Mouse (Mus musculus) midbrain, postnatal 0 days (tissue): ENCODE results near the gene AC161166.1. TPM values are rescaled to one million over a fixed set of nuclear protein-coding genes. Genes with fewer than 3 reads are reported as not detected.
"Not testable (repeated sequence)": the region's sequence is repeated elsewhere in the genome, so short reads cannot be mapped to it uniquely, and the experiment has no call there.

Experiments used
- ATAC-seq: fragments of 200-750 bp; cut with Nextera tagmentation; 2 replicates; pipeline ENCODE4 v1.8.0; 2017; ENCODE audit warnings: moderate number of reproducible peaks, mild to moderate bottlenecking, moderate TSS enrichment, moderate library complexity; ENCODE audit not compliant: low FRiP score
- DNase-seq: peaks from one replicate; pipeline ENCODE4 v3.0.0-alpha.2; 2015; ENCODE audit warnings: low spot score
- H3K27ac ChIP-seq: fragments of 300-500 bp; sonication (generic); 2 replicates; pipeline ENCODE4 v1.5.1; 2014; ENCODE audit warnings: low read depth, mild to moderate bottlenecking, low read length, mixed read lengths
- H3K27me3 ChIP-seq: fragments of 300-500 bp; sonication (generic); 2 replicates; pipeline ENCODE4 v1.6.1; 2014; ENCODE audit warnings: low read length, control low read depth, mixed read lengths; ENCODE audit not compliant: insufficient read depth
- H3K36me3 ChIP-seq: fragments of 300-500 bp; sonication (generic); 2 replicates; pipeline ENCODE4 v1.6.1; 2014; ENCODE audit warnings: low read length, control low read depth, mixed read lengths; ENCODE audit not compliant: insufficient read depth
- H3K4me1 ChIP-seq: fragments of 300-500 bp; sonication (generic); 2 replicates; pipeline ENCODE4 v1.6.1; 2014; ENCODE audit warnings: mild to moderate bottlenecking, control low read depth, antibody characterized with exemption, low read length, mixed read lengths; ENCODE audit not compliant: insufficient read depth
- H3K4me2 ChIP-seq: fragments of 300-500 bp; sonication (generic); 2 replicates; pipeline ENCODE4 v1.6.1; 2014; ENCODE audit warnings: low read depth, mild to moderate bottlenecking, low read length, mixed read lengths; ENCODE audit not compliant: poor library complexity, severe bottlenecking
- H3K4me3 ChIP-seq: fragments of 300-500 bp; sonication (generic); 2 replicates; pipeline ENCODE4 v1.5.1; 2014; ENCODE audit warnings: low read depth, mild to moderate bottlenecking, low read length, moderate library complexity
- H3K9ac ChIP-seq: fragments of 300-500 bp; sonication (generic); replicated peaks from 2 replicates; pipeline ENCODE4 v1.6.1; 2014; ENCODE audit warnings: mild to moderate bottlenecking, low read length, moderate library complexity, mixed read lengths; ENCODE audit not compliant: poor library complexity, severe bottlenecking
- H3K9me3 ChIP-seq: fragments of 300-500 bp; sonication (generic); 2 replicates; pipeline ENCODE4 v1.6.1; 2016; ENCODE audit warnings: low read length, control low read depth
- CTCF ChIP-seq: IDR thresholded peaks from 2 replicates; pipeline ENCODE4 v1.5.1; 2016; ENCODE audit warnings: antibody characterized with exemption, mild to moderate bottlenecking
- WGBS: fragments of 180-500 bp; shearing (Covaris S2); extraction: QIAGEN DNeasy Blood & Tissue Kit; methylation state at CpG from one replicate; pipeline ENCODE4 v1.1.7; 2014; 5-methylcytosine and 5-hydroxymethylcytosine counted together
- polyA plus RNA-seq: library from polyadenylated mRNA; unstranded; fragments of >200 nt; fragmentation: Nextera tagmentation; extraction: Ambion mirVana; gene quantifications from 2 replicates; pipeline ENCODE4 v1.2.1, GENCODE M21; 2015
- total RNA-seq: library from RNA; depleted of rRNA; stranded (reverse); fragments of >200 nt; gene quantifications from 2 replicates; pipeline ENCODE4 v1.2.3, GENCODE M21; 2014

The AC161166.1 gene
- total and polyA plus RNA-seq, 2 experiments from 2014 or later: 0.78 TPM; not detected in 1

- Histone ChIP-seq H3K4me3 (peak overlapping the region; percentile 25; the same call in 1 of the 2 replicates), H3K36me3 (no peaks in the 10 kb centered on the region; the same call in 1 of the 2 replicates), H3K9me3 (no peaks in the 10 kb centered on the region), H3K27me3 (no peaks in the 10 kb centered on the region), H3K4me2 (peak overlapping the region; percentile 75), H3K4me1 (peaks cover 30% of the 10 kb centered on the region), H3K9ac (peak overlapping the region; percentile 62; the same call in 1 of the 2 replicates), H3K27ac (peak overlapping the region; percentile 71)
- 30% methylated on average over 3 of the region's 3 CpGs for WGBS
- ATAC-seq (no peak), DNase-seq (peak; percentile 57)
- TF ChIP-seq CTCF: no peak
These were observed 24.9 kb downstream of the AC161166.1 start for GRCm38 (mm10) chr7:24487403-24487802.

- TF ChIP-seq CTCF: no peak
- no peaks in the 10 kb centered on the region for H3K27me3 ChIP-seq
- H3K27ac ChIP-seq: peak overlapping the region; percentile 71
- WGBS: 34% methylated on average over 9 of the region's 9 CpGs
- no peaks in the 10 kb centered on the region; the same call in 1 of the 2 replicates for H3K36me3 ChIP-seq
- H3K4me2 ChIP-seq: peak overlapping the region; percentile 75
- peaks cover 30% of the 10 kb centered on the region for H3K4me1 ChIP-seq
- ATAC-seq (peak; percentile 45), DNase-seq (peak; percentile 46)
- H3K4me3 ChIP-seq: peak overlapping the region; percentile 25
- no peaks in the 10 kb centered on the region for H3K9me3 ChIP-seq
- H3K9ac ChIP-seq: peak overlapping the region; percentile 62
These were observed 25.6 kb downstream of the AC161166.1 start for GRCm38 (mm10) chr7:24486654-24487130.

- Histone ChIP-seq H3K27ac (peak overlapping the region; percentile 71), H3K9ac (no peak overlapping the region), H3K9me3 (no peaks in the 10 kb centered on the region), H3K4me2 (peak overlapping the region; percentile 75), H3K36me3 (no peaks in the 10 kb centered on the region), H3K27me3 (no peaks in the 10 kb centered on the region), H3K4me1 (peaks cover 30% of the 10 kb centered on the region), H3K4me3 (0 out of 2 replicates have a peak overlapping the region, but pooled peaks have one; percentile 0)
- WGBS: 67% methylated on average over 9 of the region's 9 CpGs
- DNase-seq (no peak), ATAC-seq (no peak)
- TF ChIP-seq CTCF: no peak
These were observed 26.8 kb downstream of the AC161166.1 start for GRCm38 (mm10) chr7:24485481-24485880.

- not testable (repeated sequence) for H3K9ac ChIP-seq, ATAC-seq, H3K9me3 ChIP-seq, H3K27me3 ChIP-seq, H3K36me3 ChIP-seq, DNase-seq
- Histone ChIP-seq H3K4me1 (peaks cover 30% of the 10 kb centered on the region), H3K4me3 (peak overlapping the region; percentile 70), H3K27ac (peak overlapping the region; percentile 86; the same call in 1 of the 2 replicates), H3K4me2 (peak overlapping the region; percentile 75)
- 53% methylated on average over 6 of the region's 6 CpGs for WGBS
These were observed 29.0 kb downstream of the AC161166.1 start for GRCm38 (mm10) chr7:24483291-24483690.

- H3K4me2 ChIP-seq: peak overlapping the region; percentile 75
- H3K4me3 ChIP-seq: peak overlapping the region; percentile 70
- TF ChIP-seq CTCF: no peak
- peaks cover 30% of the 10 kb centered on the region for H3K4me1 ChIP-seq
- peak overlapping the region; percentile 96 for H3K9ac ChIP-seq
- ATAC-seq: peak; percentile 12; the same call in 1 of the 2 replicates
- H3K9me3 ChIP-seq: no peaks in the 10 kb centered on the region
- H3K27me3 ChIP-seq: no peaks in the 10 kb centered on the region
- 1% methylated on average over 14 of the region's 38 CpGs for WGBS
- H3K27ac ChIP-seq: peak overlapping the region; percentile 86
- no peak for DNase-seq
- H3K36me3 ChIP-seq: no peaks in the 10 kb centered on the region
These were observed 29.8 kb downstream of the AC161166.1 start for GRCm38 (mm10) chr7:24482208-24483020.
